Mouse (Mus musculus) gastrocnemius, adult 2 months (tissue): ENCODE data around the gene Kmt2e. TPM values are rescaled to one million over a fixed set of nuclear protein-coding genes. Genes with fewer than 3 reads are reported as not detected.

Source experiments
- DNase-seq: peaks from one replicate; pipeline ENCODE4 v3.0.0; 2022
- H3K27ac ChIP-seq: fragments of 200-600 bp; 2 replicates; pipeline ENCODE4 v1.8.1; 2022; ENCODE audit warnings: mild to moderate bottlenecking
- H3K4me3 ChIP-seq: fragments of 200-600 bp; 2 replicates; pipeline ENCODE4 v1.8.1; 2022; ENCODE audit warnings: mild to moderate bottlenecking, moderate library complexity
- CTCF ChIP-seq: fragments of 200-600 bp; IDR thresholded peaks from 2 replicates; pipeline ENCODE4 v1.8.1; 2022; ENCODE audit warnings: antibody characterized with exemption, mild to moderate bottlenecking, moderate library complexity
- intact Hi-C: fragments of 180-260 bp; cut with DNase I; formaldehyde crosslinking; loops from one replicate; pipeline ENCODE4 v1.15.1; 2025
- total RNA-seq, 2 experiments: library from RNA; stranded (reverse); gene quantifications; 2 replicates each; pipeline ENCODE4 v1.2.3; 2021

Kmt2e gene
- total RNA-seq, 2 experiments from 2014 or later = 26.4 to 28.4 TPM

DNA sequence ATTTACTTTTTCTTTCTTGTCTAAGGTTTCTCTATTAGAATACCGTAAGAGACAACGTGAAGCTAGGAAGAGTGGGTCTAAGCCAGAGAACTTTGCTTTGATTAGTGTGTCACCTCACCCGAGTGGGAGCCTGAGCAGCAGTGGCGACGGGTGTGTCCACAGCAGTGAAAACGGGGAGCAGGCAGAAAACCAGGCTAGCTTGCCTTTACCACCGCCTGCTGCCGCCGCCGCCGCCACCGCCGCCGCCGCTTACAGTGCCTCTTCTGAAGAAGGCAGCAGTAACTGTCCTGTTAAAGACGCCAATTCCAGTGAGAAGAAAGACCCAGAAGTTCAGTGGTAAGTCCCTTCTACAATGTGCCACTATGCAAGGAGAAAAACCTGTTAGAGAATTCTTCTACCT is 65.0 kb downstream of the Kmt2e start:
- DNase-seq = no peak
- no peak overlapping the region for H3K4me3 ChIP-seq
- intact Hi-C loops = loop anchor here (5.0 kb wide), 1 partner anchor 42 kb away; no protein-coding TSS in a partner anchor
- peak overlapping the region; percentile 48 for H3K27ac ChIP-seq
- TF ChIP-seq CTCF = no peak

- H3K4me3 ChIP-seq = no peak overlapping the region
- TF ChIP-seq CTCF = no peak
- no peak overlapping the region for H3K27ac ChIP-seq
- no peak for DNase-seq
- intact Hi-C loops = no loop called here
Observed at GRCm38 (mm10) chr5:23500715-23501114, 66.5 kb downstream of the Kmt2e start.

GRCm38 (mm10) chr5:23501582-23502316 is 67.5 kb downstream of the Kmt2e start:
- no peak for TF ChIP-seq CTCF
- no peak overlapping the region for H3K4me3 ChIP-seq
- no peak for DNase-seq
- H3K27ac ChIP-seq = no peak overlapping the region
- intact Hi-C loops = no loop called here

GRCm38 (mm10) chr5:23502317-23502937 is 68.2 kb downstream of the Kmt2e start:
- Histone ChIP-seq H3K4me3 (no peak overlapping the region), H3K27ac (no peak overlapping the region)
- intact Hi-C loops = no loop called here
- no peak for DNase-seq
- no peak for TF ChIP-seq CTCF

DNA sequence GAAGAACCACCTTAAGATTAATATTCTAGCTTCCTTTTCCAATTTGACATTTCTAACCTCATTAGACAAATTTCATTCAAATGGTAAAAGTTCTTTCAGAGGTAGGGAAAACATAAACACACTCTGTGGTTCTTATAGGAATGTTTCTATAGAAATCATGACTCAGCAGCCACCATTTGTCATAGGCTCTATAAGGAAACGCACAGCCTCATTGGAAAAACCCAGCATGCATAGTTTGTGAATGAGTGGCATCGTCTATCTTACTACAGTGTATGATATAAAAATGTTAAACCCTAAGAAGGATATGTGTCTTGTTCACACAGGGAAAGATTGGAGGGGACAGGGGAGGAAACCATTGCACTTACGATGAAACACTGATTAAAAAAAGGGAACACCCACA is 71.3 kb downstream of the Kmt2e start:
- Histone ChIP-seq H3K4me3 (no peak overlapping the region), H3K27ac (no peak overlapping the region)
- TF ChIP-seq CTCF = no peak
- no peak for DNase-seq
- intact Hi-C loops = no loop called here

- intact Hi-C loops = no loop called here
- DNase-seq = no peak
- Histone ChIP-seq H3K27ac (no peak overlapping the region), H3K4me3 (no peak overlapping the region)
- TF ChIP-seq CTCF = no peak
Observed at GRCm38 (mm10) chr5:23507210-23507609, 73.0 kb downstream of the Kmt2e start.

DNA sequence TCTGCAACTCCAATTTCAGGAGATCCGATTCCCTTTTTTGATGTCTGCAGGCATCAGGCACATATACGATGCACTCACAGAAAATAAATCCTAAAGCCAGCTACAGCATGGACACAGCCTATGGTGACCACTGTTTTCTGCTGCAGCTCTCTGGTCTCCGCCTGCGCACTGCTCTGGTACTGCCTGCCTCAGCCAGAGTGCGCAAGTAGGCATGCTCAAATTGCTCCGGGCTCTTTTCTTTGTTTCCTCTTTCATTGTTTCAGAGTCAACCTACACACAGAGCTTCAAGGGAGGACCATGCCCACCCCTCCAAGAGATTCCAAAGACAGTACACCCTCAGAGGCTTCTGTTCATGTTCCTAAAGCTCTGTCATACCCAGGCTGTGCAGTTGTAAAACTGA is 74.4 kb downstream of the Kmt2e start:
- intact Hi-C loops = no loop called here
- no peak for TF ChIP-seq CTCF
- no peak for DNase-seq
- Histone ChIP-seq H3K4me3 (no peak overlapping the region), H3K27ac (no peak overlapping the region)

- intact Hi-C loops = no loop called here
- Histone ChIP-seq H3K27ac (no peak overlapping the region), H3K4me3 (no peak overlapping the region)
- no peak for DNase-seq
- TF ChIP-seq CTCF = no peak
Observed at GRCm38 (mm10) chr5:23511456-23511855, 77.2 kb downstream of the Kmt2e start.

DNA sequence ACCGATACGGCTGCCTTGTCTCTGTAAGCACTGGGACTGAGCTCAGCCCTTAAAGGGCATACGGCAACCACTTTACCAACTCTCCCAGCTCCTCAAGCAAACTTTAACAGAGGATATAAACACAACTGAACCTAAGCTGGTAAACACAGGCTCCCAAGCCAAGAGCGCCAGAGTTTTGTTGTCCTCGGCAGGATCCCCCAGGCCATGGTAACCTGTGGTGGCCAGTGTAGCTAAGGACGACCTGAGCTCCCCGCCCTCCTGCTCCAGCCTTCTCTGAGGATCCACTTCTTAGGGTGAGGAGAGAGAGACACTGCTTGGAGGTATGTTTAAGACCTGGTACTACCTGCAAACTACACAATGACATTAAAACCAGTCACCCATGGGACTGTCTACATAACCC is 78.3 kb downstream of the Kmt2e start:
- intact Hi-C loops = no loop called here
- Histone ChIP-seq H3K27ac (no peak overlapping the region), H3K4me3 (no peak overlapping the region)
- DNase-seq = no peak
- no peak for TF ChIP-seq CTCF

GRCm38 (mm10) chr5:23513468-23513867 is 79.2 kb downstream of the Kmt2e start:
- intact Hi-C loops = no loop called here
- no peak for DNase-seq
- Histone ChIP-seq H3K4me3 (no peak overlapping the region), H3K27ac (no peak overlapping the region)
- no peak for TF ChIP-seq CTCF

GRCm38 (mm10) chr5:23515038-23515437 is 80.8 kb downstream of the Kmt2e start:
- intact Hi-C loops = no loop called here
- Histone ChIP-seq H3K4me3 (no peak overlapping the region), H3K27ac (no peak overlapping the region)
- TF ChIP-seq CTCF = no peak
- DNase-seq = no peak

- intact Hi-C loops = no loop called here
- DNase-seq = no peak
- no peak overlapping the region for H3K27ac ChIP-seq
- H3K4me3 ChIP-seq = no peak overlapping the region
- no peak for TF ChIP-seq CTCF
Observed at GRCm38 (mm10) chr5:23516962-23517361, 82.7 kb downstream of the Kmt2e start.

- intact Hi-C loops = no loop called here
- Histone ChIP-seq H3K27ac (no peak overlapping the region), H3K4me3 (no peak overlapping the region)
- TF ChIP-seq CTCF = no peak
- no peak for DNase-seq
Observed at GRCm38 (mm10) chr5:23517839-23518238, 83.6 kb downstream of the Kmt2e start.

DNA sequence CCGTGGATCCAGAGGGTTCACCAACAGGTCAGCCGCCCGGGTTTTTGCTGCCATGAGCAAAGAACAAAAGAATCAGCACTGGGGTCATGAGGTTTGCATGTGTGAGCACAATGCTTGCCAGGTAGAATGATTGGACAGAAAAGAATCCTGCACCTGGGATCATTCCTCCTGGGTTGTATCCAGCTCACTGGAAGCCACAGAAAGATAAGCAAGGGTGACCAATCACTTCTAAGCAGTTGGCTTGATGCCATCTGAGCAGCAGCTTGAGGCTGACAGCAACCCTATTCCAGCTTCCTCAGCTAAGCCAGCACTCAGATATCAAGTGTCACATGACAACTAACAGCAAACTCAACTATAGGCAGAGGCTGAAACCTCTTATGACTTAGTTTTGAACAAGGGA is 84.4 kb downstream of the Kmt2e start:
- H3K4me3 ChIP-seq = no peak overlapping the region
- intact Hi-C loops = no loop called here
- TF ChIP-seq CTCF = no peak
- DNase-seq = peak; percentile 35
- H3K27ac ChIP-seq = peak overlapping the region; percentile 56
